Mouse (Mus musculus) cerebellum, postnatal 4 days (tissue): ENCODE results near the gene Chn1.

Experiments
- DNase-seq, 2 experiments: peaks; one replicate each; pipeline ENCODE4 v3.0.0; 2022; ENCODE audit warnings: low spot score in 2 of 2, mixed read lengths in 1 of 2

Chn1 gene

DNA sequence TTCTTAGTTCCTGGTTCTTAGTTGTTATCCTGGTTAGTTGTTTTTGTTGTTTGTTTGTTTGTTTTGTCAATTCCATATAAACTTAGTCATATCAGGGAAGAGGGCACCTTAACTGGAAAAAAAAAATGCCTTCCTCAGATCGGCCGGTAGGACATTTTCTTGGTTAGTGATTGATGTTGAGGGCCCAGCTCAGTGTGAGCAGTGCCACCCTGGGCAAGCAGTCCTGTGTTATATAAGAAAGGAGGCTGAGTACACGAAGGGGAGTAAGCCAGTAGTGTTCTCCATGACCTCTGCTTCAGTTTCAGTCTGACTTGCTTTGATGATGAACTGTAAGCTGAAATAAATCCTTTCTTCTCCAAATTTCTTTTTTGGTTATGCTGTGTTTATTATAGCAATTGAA, 138.8 kb downstream of the Chn1 start:
- DNase-seq: no peak

DNA sequence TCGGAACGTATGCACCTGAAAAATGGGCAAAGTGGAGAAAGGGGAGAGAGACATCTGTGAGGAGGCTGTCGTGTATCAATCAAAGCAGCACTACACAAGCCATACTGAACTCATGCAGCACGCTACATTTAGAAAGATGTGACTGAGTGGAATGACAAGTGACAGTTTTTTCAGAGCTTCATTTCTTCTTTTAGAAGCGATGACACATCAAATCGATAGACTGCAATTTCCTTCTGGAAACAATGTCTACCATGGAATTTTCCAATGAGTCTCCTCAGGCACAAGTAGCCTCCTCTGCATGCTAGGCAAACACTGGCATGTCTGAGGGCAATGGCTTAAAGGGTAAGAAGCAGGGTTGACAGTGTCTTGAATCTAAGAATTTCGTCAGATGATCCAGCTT, 143.3 kb downstream of the Chn1 start:
- DNase-seq: no peak

DNA sequence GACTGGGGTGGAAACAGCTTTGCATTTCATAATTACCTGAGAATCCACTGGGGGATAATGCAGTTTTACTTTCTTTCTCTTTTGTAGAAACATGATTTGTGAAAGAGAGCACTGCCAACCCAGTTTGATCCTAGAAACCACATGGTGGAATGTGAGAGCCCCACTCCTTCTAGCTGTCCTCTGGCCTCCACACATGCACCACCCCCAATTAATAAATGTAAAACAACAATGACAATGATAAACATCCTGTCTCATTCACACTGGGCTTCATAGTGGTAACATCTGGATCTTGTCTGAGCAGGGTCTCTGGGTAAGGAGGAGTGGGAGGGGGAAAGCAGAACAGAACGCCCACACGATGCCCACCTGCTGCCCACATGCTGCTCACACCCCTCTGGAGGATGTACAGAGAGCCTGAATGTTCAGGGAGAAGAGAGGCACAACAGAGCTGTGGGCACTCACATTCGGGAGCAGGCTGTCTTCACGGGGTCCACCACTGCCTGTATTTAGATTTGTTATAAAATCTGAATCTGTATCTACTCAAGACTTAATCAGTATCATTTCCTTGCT, 156.6 kb downstream of the Chn1 start:
- no peak for DNase-seq

DNA sequence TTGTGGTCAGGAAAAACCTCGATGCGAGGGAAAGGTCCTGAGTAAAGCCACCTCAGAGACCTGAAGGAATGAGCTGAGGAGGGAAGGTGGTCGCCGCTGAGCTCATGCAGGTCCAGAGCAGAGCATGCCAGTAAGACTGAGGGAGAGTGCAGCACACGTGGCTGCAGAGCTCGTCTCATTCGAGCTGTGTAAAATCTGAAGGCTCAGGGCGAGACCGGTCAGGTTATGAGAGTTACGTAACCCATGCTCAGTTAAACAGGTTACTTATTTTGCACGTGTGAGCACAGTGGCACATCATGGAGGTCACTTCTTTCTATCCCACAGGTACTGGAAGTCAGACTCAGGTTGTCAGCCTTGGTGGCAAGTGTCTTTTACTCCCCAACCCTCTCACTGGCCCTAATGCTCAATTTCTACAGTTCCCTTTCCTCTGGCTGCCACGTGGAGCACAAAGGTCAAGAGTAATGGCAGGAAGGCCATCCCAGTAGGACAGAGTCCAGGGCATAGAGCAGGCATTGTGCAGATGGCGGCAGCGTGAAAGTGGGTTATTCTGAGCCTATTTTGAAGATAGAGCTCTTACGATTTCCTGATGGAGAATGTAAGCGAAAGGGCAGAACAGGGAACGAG, 158.6 kb downstream of the Chn1 start:
- DNase-seq: no peak

DNA sequence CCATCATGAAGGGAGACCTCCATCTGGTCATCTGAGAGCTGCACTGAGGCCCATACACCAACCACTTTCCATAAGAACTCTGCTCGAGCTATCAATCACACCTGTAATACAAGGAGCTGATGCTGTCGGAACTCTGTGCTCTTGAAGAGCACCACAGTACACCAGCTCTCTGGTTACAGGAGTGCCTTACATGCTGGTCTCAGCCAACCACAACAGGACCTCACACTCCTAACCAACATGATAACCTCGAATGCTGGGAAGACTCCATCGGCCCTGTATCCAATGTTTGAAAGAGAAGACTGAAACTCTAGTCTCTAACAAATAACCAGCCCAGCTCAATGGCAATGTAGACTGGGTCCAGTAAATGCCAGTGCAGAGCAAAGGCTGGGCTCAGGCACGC, 159.7 kb downstream of the Chn1 start:
- no peak for DNase-seq

DNA sequence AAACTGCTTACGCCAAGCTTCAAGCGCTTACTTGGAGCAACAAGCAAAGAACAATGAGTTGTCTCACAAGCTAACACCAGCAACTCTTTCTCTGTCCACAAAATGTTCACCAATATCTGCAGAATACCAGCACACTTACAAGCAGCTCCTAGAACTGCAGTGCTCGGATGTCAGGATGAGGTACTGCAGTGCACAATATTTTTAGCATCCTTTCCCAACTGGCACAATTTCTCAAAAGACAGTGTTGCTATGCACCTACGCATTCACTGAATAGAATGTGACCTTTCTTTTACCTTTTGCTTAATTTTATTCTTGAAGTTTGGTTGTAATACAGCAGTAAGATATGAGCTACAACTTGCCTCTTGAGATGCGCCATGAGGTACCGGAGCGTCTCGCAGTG, 160.8 kb downstream of the Chn1 start:
- DNase-seq: no peak

DNA sequence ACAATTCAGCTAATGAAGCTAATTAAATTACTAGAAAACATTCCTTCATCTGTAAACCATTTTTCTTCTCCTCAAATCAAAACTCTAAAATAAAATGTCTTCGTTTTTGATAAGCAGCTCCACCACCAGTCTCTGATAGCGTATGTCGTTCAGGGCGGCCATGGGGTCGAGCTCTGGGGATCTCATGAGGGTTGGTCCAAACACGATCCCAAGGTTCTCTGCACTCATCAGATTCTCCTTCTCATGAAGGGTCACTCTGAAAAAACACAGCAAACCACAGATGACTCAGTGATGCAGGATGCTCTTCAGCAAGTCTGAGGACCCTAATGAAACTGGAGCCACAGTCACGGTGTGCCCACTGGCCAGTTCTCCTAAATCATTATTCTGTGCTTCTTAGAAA, 162.2 kb downstream of the Chn1 start:
- no peak for DNase-seq

DNA sequence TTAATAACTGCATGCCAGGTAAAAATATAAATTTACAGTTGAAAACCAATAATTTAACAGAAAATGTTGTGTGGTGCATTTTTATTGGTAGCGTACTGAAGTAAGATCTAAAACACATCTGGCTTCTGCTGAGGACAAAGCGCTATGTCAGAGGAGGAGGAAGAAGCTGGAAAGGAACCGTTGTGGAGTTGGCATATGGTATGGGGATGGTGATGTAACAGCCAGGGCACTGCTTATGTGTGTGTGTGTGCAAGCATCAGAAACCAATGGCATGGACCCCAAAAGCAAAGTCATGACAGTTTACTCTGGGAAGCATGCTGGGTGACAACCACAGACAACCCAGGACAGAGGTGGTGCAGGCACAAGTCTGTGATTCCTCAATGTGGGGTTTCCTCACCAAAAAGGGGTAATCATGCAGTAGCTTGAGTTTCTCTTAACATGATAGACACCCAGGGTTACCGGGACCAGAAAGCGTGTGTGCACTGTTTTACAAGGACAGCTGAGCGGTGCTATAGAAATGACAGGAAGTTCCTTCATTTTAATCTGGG, 162.7 kb downstream of the Chn1 start:
- no peak for DNase-seq

DNA sequence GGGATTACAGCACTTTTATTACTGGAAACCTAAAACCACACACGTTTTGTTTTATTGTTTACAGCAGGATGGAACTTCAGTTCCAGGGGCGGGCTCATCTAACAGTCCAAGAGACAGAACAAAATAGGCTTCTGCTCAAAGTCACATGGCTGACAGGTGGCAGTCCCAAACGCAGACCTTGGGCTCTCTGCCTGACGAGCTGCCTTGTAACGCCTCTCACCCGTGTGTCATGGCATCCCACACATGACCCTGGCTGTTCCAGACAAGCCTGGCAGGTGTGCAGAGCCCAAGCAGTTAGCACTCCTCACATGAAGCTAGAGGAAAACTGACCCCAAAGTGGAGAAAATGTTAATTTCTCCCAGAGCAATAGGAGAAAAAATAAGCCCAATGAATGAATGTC, 163.3 kb downstream of the Chn1 start:
- DNase-seq: no peak

DNA sequence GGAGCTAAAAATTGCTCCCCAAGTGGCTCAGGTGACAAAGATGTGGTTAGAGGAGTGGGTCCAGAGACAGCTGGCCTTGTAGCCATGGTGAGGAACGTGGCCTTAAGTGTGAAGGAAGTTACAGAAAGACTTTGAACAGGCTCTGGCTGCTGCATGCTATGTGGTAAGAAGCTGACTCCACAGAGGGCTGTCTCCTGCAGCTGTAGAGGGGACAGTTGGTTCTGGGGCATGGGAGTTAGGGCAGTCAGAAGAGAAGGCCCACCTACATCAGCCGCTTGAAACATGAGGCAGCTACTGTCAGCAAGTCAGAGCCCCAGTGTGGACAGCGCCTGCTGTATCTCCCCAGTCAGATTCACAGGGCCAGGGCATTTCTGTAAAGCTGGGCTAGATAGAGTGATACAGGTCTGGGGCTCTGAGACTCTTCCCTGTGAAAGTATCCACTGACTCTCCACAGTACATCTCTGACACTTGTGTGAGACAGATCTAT, 165.4 kb downstream of the Chn1 start:
- DNase-seq: no peak

DNA sequence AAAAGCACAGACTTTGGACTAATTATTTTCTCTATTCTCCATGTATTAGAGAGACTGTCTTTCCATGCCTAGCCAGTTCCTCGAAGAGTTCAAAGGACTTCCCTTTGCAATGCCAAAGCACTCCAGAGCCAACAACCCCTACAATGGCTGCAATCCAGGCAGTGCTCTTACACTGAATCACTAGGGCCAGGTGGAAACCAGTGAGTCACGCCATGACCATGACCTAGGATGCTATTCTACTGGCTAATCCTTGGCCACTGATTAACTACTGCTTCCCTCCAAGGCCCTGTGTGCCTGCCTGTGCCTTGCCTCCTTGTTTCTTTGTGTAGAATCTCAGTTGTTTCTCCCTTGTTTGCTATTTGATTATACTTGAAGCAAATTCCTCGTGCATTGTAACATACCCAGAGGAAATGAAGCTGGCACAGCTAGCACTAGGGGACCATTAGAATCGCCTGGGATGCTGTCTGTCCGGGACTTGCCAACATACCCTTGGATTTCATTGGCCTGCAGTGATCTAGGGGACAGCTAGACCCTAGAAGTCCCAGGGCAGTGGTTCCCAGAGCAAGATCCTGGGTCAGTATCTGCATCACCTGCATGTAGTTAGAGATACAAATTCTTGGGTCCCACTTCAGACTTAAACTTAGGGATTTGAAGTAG, 166.0 kb downstream of the Chn1 start:
- DNase-seq: no peak

DNA sequence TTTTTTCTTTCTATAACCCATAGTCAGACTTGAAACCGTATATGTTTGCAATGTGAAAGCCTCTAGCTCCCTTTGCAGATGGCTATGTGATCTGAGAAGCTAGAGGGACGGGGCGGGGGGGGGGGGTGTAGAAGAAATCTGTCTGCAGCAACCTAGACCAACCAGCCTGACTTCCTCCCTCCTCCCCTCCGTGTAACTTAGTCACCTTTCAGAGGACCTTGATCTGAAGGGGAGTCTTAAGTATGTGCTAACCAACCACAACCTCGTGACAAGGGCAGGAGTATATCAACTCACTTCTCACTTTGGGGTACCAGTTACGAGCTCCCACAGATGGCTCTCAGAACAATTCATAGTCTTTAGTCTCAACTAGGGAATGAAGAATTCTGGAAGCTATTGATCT, 166.8 kb downstream of the Chn1 start:
- DNase-seq: no peak

DNA sequence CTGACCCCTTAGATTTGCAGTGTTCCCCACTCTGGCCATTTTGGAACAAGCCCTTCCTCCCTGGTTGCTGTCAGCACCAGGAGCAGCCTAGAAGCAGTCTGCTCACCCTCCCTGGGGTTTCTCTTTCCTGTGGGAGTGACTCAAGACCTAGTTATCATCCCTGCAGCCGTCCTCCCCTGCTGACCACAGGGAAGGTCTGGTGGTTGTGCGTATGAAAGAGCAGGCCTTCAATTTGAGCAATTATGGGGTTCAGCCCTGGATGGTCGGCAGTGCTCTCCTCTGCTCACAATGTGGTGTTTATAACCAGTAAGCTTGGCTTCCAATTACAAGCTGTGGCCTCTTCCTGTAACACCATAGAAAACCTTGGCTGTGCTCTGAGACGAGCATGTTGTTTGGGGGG, 167.5 kb downstream of the Chn1 start:
- no peak for DNase-seq

DNA sequence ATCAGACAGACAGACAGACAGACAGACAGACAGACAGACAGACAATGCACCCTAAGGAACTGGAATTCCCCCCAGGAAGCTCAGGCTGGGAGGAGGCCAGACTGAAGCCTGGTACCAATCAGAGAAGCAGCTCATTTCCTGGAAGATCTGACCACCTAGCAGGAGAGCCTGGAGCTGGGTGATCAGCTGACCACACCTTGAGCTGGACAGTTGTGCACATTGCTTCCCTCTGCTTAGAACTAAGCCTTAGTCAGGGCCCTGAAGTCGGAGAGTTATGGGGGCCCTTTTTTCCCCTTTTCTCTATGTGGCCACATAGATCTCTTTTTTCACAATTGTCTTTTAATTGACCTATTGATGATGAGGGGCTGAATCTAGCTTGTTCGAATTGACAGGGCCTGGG, 168.0 kb downstream of the Chn1 start:
- no peak for DNase-seq

DNA sequence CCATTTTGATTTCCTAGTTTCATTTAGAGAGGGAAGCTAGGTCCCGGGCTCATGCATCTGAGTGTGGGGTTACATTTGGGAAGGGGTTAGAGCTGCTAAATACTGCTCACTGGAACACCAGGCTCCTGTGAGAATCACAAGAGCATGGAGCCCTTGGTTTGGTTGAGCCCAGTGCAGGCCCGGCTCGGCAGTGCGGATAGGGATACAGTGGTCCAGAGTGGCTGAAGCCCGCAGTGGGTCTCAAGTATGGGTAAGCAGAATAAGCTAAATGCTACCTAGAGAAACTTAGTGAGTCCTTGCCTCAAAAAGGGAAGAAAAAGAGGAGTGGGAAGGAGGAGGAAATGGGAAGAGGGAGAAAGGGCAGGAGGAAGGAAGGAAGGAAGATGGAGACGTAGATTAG, 168.5 kb downstream of the Chn1 start:
- DNase-seq: no peak

DNA sequence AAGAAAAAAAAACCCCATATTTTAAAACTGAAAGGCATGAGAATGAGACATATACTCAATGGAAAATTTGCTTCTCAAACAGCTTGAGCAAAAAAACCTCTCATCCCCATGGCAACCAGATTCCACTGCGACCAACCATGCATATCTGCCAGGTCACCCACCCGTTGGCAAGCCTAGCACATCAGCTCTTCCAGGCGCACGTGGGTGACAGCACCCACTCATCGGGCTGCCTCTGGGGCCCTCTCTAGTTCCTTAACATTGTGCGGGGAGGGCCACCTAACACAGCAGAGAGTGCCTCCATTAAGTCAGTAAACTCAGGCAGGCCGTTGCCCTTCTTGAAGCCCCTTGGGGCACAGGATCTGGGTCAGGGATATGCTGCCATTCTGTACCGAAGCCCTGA, 170.1 kb downstream of the Chn1 start:
- DNase-seq: peak in 1 of 2 experiments; percentile 21

DNA sequence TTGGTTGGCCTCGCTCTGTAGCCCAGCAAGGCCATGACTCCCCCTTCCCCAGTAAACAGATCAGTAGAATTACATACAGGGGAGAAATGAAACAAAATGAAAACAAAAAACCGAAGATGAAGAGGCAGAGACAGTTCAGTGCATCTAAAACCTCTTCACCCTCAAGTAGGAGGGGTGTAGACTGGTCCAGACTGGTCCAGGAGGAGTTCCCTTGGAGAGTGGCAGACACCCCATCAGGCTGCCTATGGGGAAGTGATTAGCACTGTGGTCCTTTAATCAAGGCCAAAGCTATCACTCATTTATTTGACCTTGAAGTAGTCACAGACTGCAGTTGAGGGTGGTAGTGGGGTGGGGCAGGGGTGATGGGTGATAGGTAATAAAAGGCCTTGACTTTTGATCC, 170.6 kb downstream of the Chn1 start:
- no peak for DNase-seq

DNA sequence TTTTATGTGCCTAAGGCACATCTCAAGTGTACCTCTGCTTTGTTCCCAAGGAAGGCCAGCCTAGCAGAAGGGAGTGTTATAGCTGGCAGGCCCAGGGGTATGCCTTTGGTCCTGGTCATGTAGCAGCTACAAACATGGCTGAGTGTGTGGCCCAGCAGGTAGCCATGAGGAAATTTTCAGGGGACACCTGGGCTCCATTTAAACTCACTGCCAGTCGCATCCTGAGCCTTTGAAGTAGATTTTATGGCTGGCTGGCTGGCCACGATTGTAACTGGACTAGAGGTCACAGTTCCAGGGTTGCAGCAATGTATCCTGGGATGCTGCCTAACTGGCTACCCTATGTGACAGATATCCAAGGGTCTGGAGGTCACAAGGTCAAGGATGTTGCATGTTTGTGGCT, 174.5 kb downstream of the Chn1 start:
- DNase-seq: no peak

DNA sequence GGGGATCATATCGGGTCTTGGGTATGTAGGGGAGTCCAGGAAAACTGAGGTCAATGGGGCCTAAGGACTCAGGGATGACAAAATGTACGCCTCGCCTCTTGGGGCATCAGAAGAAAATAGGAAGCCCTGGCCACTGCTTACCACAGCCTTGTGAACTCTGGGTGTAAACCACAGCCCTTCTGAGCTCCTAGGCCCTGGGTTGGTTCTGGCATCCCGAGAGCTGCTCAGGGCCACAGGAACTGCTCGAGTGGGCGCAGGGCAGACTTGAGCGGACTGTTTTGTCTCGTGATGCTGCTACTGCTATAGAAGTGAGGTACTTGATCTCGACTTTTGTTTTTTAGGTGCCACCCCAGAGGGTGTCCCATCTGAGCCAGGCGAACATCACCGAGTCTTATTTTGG, 177.4 kb downstream of the Chn1 start:
- DNase-seq: no peak

DNA sequence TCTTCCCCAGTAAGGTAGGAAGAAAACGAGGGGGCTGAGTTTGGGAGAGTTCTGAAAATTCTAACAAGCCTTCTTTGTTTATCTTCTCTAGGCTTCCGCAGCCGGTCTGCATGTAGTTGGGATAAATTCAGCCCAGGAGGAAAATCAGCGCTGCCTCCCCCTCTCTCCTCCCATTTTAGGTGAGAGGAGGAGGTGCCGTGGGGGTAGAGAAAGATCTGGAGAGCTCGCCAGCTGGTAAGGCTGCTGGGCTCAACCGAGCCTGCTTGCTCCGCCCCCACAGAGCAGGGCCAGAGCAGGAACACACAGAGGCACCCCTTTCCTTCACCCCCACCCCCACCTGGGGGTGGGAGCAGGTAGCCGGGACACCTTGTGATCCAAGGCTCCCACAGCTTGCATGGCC, 178.4 kb downstream of the Chn1 start:
- DNase-seq: no peak

DNA sequence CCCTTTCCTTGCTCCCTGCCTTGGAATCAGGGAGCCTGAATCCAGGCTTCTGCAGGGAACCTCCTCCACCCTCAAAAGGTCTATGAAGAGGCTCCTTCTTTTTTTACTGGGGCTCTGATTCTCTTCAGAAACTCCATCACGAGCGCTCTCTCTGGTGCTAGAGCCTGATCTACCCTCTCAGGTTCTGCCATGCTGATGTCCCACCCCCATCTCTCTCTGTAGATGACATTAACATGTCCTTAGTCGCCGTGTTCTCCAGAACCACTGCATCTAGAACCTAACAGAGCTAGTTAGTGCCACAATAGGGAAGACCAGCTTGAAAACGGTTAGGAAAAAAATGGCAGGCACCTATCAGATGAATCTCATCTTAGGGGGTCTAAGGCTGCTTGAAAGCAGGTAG, 178.8 kb downstream of the Chn1 start:
- DNase-seq: no peak

DNA sequence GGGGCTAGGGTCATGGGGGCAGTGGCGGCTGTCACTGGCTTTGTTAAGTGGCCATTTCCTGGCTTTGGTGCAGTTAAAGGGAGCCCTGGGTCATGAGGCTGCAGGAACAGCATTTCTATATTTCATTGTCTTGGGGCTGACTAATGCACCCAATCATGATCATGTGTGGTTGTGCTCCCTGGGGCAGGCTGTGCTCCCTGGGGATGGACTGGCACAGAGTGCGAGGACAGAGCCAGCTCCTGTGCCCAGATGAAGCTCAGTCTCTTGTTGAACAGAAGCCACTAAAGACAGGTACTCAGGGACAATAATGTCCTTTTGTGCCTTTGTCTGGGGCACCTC, 182.1 kb downstream of the Chn1 start:
- DNase-seq: no peak
